Mouse (Mus musculus) v-Abl transformed pro-B cells (cell line): ENCODE data around the gene Tspan11.

Source experiments
- in situ Hi-C, 2 experiments: fragments of 400-800 bp; cut with MboI; formaldehyde crosslinking; loops; one replicate each; pipeline ENCODE4 v1.15.1; 2025; ENCODE audit not compliant: unreplicated experiment in 2 of 2

The Tspan11 gene

GRCm38 (mm10) chr6:127924750-127925149, 37.4 kb downstream of the Tspan11 start:
- in situ Hi-C loops = loop anchor here in 1 of 2 experiments (25.0 kb wide), 1 partner anchor 387 kb away; no protein-coding TSS in a partner anchor

- in situ Hi-C loops = no loop called here
These were observed 38.5 kb downstream of the Tspan11 start for GRCm38 (mm10) chr6:127925915-127926314.

- in situ Hi-C loops = no loop called here
These were observed 41.3 kb downstream of the Tspan11 start for GRCm38 (mm10) chr6:127928682-127929081.

- in situ Hi-C loops = no loop called here
These were observed 45.3 kb downstream of the Tspan11 start for GRCm38 (mm10) chr6:127932697-127933096.

- in situ Hi-C loops = no loop called here
These were observed 46.5 kb downstream of the Tspan11 start for GRCm38 (mm10) chr6:127933841-127934240.

GRCm38 (mm10) chr6:127935105-127935504, 47.7 kb downstream of the Tspan11 start:
- in situ Hi-C loops = no loop called here

- in situ Hi-C loops = loop anchor here in 1 of 2 experiments (10.0 kb wide), 1 partner anchor 388 kb away; no protein-coding TSS in a partner anchor
These were observed 55.0 kb downstream of the Tspan11 start for GRCm38 (mm10) chr6:127942421-127942820.

GRCm38 (mm10) chr6:127945725-127946124, 58.3 kb downstream of the Tspan11 start:
- in situ Hi-C loops = loop anchor here in 1 of 2 experiments (10.0 kb wide), 1 partner anchor 391 kb away; no protein-coding TSS in a partner anchor

GRCm38 (mm10) chr6:127948656-127949055, 61.3 kb downstream of the Tspan11 start:
- in situ Hi-C loops = loop anchor here in 1 of 2 experiments (10.0 kb wide), 1 partner anchor 394 kb away; no protein-coding TSS in a partner anchor

- in situ Hi-C loops = loop anchor here in 1 of 2 experiments (10.0 kb wide), 1 partner anchor 395 kb away; no protein-coding TSS in a partner anchor
These were observed 62.5 kb downstream of the Tspan11 start for GRCm38 (mm10) chr6:127949885-127950284.

GRCm38 (mm10) chr6:127953071-127953470, 65.7 kb downstream of the Tspan11 start:
- in situ Hi-C loops = no loop called here

GRCm38 (mm10) chr6:127956172-127956571, 68.8 kb downstream of the Tspan11 start:
- in situ Hi-C loops = no loop called here

- in situ Hi-C loops = no loop called here
These were observed 72.8 kb downstream of the Tspan11 start for GRCm38 (mm10) chr6:127960203-127960602.

- in situ Hi-C loops = no loop called here
These were observed 78.1 kb downstream of the Tspan11 start for GRCm38 (mm10) chr6:127965497-127965896.

GRCm38 (mm10) chr6:127969709-127970108, 82.3 kb downstream of the Tspan11 start:
- in situ Hi-C loops = no loop called here

GRCm38 (mm10) chr6:127970120-127970519, 82.7 kb downstream of the Tspan11 start:
- in situ Hi-C loops = no loop called here

GRCm38 (mm10) chr6:127970848-127971247, 83.5 kb downstream of the Tspan11 start:
- in situ Hi-C loops = no loop called here

- in situ Hi-C loops = no loop called here
These were observed 84.5 kb downstream of the Tspan11 start for GRCm38 (mm10) chr6:127971931-127972330.

- in situ Hi-C loops = no loop called here
These were observed 86.2 kb downstream of the Tspan11 start for GRCm38 (mm10) chr6:127973553-127973952.

- in situ Hi-C loops = no loop called here
These were observed 86.6 kb downstream of the Tspan11 start for GRCm38 (mm10) chr6:127974000-127974399.

- in situ Hi-C loops = no loop called here
These were observed 89.3 kb downstream of the Tspan11 start for GRCm38 (mm10) chr6:127976695-127977094.

GRCm38 (mm10) chr6:127978941-127979340, 91.6 kb downstream of the Tspan11 start:
- in situ Hi-C loops = no loop called here

GRCm38 (mm10) chr6:127979831-127980230, 92.4 kb downstream of the Tspan11 start:
- in situ Hi-C loops = no loop called here
